Mouse (Mus musculus): ENCODE measurements around the gene Arhgap1.
"Not testable (repeated sequence)": the region's sequence is repeated elsewhere in the genome, so short reads cannot be mapped to it uniquely, and the experiment has no call there.

The Arhgap1 gene

GRCm38 (mm10) chr2:91649553-91650359, at the start of gene Arhgap1, which contains the start of gene Zfp408:
Gene Arhgap1, plus strand, starts transcription at chr2:91649860.
Gene Zfp408, minus strand, starts transcription at chr2:91649791.
- DNase-seq = peak; percentile 97 to 98

- no peak for DNase-seq
These were observed 49.2 kb upstream of the Arhgap1 start for GRCm38 (mm10) chr2:91600475-91600874.

GRCm38 (mm10) chr2:91602389-91602788, 47.3 kb upstream of the Arhgap1 start:
- no peak for DNase-seq

DNA sequence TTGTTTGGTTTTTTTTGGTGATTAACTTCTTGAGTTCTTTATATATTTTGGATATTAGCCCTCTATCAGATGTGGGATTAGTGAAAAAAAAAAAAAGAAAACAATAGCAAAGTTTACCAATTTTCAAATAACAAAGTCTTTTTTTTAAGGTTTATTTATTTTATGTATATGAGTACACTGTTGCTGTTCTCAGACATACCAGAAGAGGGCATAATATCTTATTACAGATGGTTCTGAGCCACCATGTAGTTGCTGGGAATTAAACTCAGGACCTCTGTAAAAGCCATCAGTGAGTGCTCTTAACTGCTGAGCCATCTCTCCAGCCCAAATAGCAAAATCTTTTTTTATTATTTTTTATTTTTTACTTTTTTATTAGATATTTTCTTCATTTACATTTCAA, 40.3 kb upstream of the Arhgap1 start:
- DNase-seq = not testable (repeated sequence)

DNA sequence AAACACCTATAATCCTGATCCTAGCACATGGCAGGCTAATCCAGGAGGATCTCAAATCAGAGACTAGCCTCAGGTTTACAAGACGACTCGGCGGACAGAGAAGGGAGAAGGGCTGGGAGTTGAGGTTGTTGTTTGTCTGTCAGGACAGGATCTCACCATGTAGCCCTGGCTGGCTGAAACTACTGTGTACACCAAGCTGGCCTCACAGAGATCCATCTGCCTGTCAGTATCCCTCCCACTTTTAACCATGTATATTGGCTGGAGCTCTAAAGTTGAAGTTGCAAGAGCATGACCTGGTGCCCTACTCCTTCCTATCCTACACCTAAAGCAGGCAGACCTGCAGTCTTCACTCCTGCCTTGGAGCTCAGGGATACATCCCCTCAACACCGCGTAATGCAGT, 27.3 kb upstream of the Arhgap1 start:
- no peak for DNase-seq

DNA sequence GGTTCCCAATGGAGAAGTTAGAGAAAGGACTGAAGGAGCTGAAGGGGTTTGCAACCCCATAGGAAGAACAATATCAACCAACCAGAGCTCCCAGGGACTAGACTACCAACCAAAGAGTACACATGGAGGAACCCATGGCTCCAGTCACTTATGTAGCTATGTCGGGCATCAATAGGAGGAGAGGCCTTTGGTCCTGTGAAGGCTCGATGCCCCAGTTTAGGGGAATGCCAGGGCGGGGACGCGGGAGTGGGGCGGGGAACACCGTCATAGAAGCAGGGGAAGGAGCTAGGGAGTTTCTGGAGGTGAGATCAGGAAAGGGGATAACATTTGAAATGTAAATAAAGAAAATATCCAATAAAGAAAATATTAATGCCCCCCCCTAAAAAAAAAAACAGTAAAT, 26.3 kb upstream of the Arhgap1 start:
- not testable (repeated sequence) for DNase-seq

GRCm38 (mm10) chr2:91627486-91627885, 22.2 kb upstream of the Arhgap1 start:
- no peak for DNase-seq

DNA sequence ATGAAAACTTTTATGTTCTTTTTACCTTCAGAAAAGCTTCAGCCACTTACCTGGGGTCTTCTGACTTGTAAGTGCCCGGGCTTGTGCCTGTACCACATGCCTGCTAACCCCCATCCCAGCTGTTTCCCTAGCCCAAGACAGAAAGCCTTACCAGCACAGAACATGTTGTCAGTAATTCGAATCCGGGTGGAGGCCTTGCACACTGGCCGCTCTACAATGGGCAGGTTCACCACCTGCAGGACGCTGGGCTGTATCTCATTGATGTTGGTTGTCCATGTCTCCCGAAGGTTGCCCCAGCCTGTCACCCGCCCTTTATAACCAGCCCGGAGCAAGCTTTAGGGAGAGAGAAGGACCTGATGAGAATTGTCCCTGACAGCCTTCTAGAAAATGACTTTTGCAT, 21.5 kb upstream of the Arhgap1 start:
- DNase-seq = no peak

DNA sequence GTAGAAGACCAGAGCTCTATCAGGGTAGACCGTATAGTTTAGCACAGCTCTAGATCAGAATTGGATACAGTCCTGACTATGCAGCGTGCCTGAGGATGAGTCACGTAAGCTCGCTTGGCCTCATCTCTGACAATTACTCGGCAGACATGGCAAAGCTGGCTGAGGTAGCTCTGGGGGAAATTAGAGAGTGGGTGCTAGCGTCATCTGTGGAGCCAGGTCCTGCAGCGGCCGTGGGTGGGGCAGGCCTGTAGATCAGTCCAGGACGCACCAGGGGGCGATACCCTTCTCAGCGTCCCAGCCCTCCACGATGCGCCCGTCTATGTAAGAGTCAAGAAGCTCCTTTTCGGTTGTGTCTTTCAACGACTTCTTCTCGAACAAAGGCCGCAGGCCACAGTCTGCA, 20.0 kb upstream of the Arhgap1 start:
- no peak for DNase-seq

DNA sequence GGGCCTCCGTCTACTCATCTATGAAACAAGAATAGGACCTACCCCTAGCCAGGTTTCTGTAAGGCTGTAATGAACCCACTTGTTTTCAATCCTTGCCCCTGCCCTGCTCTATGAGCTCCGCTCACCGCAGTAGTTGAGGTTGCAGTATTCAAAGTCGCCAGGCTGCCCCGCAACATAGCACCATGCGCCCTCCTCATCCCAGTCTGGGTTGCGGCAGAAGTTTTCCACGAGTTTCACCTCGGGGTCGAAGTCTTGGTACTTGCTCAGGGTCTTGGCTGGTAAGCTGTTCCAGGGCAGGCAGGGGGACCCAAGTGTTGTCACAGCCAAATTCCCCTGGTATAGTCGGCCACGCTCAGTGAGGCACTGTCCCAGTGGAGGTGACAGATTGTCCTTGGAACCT, 19.3 kb upstream of the Arhgap1 start:
- no peak for DNase-seq

GRCm38 (mm10) chr2:91631826-91632225, 17.8 kb upstream of the Arhgap1 start:
- no peak for DNase-seq

DNA sequence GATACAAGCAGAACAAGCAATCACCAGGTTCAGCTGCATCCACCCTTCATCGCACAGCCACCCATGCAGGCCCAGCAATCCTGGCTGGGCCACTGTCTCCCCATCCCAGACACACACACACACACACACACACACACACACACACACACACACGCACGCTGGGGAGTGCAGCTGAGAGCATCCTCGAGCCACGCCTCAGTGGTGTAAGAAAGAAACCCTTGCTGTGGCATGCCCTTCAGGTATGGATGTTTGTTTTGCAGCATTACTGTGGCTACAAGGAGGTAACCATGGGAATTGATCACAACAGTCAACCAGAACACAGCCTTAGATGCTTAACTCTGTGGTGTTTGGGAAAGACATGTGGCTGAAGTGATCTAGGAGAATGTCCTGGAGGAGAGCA, 17.3 kb upstream of the Arhgap1 start:
- no peak for DNase-seq

DNA sequence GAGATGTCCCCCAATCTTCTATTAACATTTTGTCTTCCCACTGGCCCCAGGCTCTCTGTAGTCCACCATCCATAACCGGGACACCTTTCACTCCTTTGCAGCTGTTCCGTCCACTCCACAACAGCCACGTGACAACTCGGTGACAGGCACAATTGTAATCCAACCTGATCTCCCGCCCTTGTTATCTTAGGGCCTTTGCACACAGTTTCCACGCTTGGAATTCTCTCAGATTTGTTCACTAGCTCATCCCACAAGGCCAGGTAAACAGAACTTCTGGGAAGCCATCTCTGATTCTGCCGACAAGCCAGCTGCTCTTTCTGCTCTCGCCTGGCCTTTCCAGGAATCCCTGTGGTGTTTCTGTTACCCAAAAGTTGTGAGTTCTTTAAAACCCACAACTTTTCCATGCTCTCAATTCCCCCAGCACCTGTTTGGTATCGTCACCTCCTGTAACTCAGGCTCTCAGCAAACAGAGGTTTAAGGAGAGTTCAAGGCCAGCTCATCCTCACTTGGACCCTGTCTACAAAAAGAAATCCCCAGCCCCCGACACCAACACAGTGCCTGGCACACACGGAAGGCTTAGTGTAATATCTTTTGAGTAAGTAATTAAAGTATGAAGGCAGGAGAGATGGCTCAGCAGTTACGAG, 16.2 kb upstream of the Arhgap1 start:
- DNase-seq = no peak

- DNase-seq = no peak
These were observed 14.8 kb upstream of the Arhgap1 start for GRCm38 (mm10) chr2:91634841-91635240.

- DNase-seq = no peak
These were observed 14.2 kb upstream of the Arhgap1 start for GRCm38 (mm10) chr2:91635486-91635885.

DNA sequence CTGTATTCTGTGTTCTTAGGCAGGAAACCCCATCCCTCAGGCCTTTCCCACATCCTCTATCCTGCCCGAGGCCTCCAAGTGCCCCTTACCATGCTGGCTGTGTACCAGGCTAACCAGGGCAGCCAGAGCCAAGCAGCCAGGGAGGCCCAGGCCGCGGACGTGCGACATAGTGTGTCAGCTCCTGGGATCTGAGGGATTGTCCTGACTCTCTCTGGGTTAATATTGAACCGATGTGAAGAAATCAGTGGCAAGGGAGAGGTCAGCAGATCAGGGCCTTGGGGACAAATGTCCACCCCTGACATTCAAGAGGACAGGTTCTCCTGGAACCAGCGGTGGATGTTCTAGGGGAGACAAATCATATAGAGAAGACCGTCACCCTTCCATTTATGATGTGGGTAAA, 13.4 kb upstream of the Arhgap1 start, which contains the start of gene F2:
F2 (minus strand) TSS at position 186 of the 400 bp plus-strand sequence.
- no peak for DNase-seq

DNA sequence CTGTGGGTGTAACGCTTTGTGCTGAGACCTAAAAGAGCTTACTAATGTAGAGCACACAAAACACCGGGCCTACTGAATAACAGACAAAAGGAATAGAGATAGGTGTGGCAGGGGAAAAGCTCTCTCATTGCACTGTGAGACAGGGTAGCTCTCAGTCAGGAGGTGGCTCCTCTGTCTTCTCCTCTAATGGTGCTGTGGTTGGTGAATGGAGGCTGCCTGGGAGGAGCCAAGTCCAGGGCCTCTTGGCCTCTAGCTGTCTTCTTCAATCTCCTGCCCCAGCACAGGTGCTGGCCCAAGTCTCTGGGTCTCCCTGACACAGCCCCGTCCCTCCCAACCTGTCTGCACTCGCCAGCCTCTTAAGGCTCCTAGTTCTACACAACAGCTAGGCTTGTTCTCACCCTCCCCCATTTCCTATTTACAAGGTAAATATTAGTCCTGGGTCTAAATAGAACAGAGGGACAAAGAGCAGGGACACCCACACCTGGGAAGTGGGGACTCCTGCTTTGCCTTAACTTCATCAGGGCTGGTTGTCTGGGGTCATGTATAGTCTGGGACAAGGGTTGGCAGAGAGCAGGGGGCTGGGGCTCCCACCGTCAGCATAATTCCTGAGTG, 12.8 kb upstream of the Arhgap1 start:
- DNase-seq = no peak

DNA sequence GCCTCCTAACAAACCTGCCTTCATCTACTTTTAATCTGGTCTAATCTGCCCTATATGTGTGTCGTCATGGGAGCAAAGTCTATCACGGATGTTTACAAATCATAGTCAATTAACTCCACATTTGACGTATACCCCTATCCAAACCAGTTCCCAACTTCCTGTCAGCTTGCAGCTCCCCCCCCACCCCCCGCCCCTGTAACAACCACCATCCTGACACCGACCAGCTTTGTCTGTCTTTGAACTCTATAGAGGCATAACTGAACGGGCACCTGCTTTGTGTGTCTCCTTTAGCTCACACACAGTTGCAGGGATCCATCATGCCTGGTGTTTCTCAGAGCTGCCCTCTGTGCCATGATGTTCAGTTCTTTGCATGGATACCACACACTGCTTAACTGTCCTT, 10.7 kb upstream of the Arhgap1 start:
- DNase-seq = no peak

- DNase-seq = no peak
These were observed 6.7 kb upstream of the Arhgap1 start for GRCm38 (mm10) chr2:91642825-91643415.

GRCm38 (mm10) chr2:91644021-91644420, 5.6 kb upstream of the Arhgap1 start:
- DNase-seq = no peak

GRCm38 (mm10) chr2:91645354-91645753, 4.3 kb upstream of the Arhgap1 start:
- DNase-seq = no peak

DNA sequence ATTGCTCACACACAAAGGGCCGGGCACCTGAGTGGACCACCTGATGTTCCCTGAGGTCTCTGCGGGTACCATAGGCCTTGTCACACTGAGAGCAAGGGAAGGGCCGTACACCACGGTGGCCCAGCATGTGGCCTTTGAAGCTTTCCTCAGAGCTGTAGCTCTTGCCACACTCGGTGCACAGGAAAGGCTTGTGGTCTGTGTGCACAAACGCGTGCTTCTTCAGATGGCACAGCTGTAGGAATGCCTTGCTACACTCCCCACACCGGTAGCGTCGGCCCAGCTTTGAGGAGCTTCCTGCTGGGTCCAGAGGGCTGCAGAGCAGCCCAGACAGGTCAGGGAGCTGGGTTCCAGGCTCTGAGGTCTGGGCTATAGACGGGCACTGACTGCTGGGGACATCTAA, 3.8 kb upstream of the Arhgap1 start:
- DNase-seq = no peak

DNA sequence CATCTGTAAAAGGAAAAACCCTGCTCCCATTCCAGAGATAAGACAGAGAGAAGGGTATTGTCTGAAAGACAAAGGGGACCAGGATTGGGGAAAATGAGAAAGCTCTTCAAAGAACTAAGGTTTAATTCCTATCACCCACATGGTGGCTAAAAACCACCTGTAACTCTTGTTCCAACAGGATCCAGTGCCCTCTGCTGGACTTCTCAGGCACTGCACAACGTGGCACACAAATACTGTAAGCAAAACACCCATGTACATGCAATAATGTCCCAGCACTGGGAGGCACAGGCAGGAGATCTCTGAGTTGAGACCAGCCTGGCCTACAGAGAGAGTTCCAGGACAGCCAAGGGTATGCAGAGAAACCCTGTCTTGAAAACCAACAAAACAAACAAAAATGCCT, 2.9 kb upstream of the Arhgap1 start:
- DNase-seq = peak in 1 of 2 experiments; percentile 78

GRCm38 (mm10) chr2:91649152-91649551, 508 bp upstream of the Arhgap1 start:
- DNase-seq = no peak

Data from kidney, adult 8-10 months (tissue).